Mouse (Mus musculus): ENCODE data around the gene BC034090.

BC034090 gene

GRCm38 (mm10) chr1:155242488-155242745 lies 1.8 kb downstream of the BC034090 start:
- DNase-seq (ENCODE audit: low spot score), result no peak

GRCm38 (mm10) chr1:155241701-155242487 lies 2.4 kb downstream of the BC034090 start:
- DNase-seq (ENCODE audit: low spot score), result peak; percentile 57

DNA sequence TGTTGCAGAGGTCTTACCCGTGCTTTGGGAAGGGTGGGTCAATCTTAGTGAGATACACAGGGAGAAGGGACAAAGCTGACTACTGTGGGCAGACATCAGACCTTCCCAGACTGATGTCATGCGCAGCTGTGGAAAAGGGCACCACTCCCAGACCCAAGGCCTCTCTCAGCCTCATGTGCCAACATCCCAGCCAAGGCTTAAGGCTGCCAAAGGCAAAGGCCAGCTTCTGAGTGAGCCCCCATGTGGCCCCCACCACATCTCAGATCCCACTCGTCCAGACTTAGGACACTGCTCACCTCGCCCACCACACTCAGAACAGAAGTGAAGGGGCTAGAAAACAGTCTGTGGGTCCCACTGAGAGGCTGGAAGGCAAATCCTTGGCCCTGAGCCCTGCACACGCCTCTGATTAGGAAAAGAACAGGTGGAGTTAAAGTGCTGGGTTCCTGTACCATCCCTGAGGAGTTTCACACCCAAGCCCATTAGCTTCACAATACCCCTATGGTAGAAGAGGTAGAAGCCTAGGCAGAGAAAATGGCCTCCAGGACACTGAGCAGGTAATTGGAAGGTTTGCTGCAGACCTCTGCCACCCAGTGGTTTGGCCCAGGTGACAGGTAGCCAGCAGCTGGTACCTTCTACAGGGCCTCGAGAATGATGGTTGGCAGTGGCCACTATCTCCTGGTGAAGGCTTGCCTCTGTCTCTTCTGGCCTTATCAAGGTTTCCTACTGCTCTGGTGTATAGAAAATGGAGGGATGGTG lies 4.1 kb downstream of the BC034090 start:
- no peak for DNase-seq (ENCODE audit: low spot score)

GRCm38 (mm10) chr1:155239169-155239568 lies 5.1 kb downstream of the BC034090 start:
- DNase-seq (ENCODE audit: low spot score), result no peak

DNA sequence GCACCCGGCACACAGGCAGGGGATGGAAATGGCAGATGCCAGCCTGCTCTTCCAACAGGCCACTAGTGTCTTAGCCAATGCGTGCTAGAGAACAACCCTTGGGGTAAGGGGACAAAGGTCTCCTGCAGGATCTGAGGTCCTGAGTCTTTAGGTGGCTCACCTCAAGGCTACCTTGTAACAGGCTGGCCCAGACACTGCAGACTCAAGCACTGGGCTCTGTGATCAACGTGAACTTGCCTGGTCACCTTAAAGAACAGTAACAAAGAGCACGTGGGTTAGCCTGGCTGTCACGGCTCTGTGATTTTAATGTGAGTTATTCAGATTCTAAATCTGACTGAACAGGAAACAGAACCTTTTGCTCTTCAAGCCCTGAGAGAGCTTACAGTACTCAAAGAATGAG lies 6.1 kb downstream of the BC034090 start:
- no peak for DNase-seq (ENCODE audit: low spot score)

GRCm38 (mm10) chr1:155237390-155237789 lies 6.9 kb downstream of the BC034090 start:
- no peak for DNase-seq (ENCODE audit: low spot score)

DNA sequence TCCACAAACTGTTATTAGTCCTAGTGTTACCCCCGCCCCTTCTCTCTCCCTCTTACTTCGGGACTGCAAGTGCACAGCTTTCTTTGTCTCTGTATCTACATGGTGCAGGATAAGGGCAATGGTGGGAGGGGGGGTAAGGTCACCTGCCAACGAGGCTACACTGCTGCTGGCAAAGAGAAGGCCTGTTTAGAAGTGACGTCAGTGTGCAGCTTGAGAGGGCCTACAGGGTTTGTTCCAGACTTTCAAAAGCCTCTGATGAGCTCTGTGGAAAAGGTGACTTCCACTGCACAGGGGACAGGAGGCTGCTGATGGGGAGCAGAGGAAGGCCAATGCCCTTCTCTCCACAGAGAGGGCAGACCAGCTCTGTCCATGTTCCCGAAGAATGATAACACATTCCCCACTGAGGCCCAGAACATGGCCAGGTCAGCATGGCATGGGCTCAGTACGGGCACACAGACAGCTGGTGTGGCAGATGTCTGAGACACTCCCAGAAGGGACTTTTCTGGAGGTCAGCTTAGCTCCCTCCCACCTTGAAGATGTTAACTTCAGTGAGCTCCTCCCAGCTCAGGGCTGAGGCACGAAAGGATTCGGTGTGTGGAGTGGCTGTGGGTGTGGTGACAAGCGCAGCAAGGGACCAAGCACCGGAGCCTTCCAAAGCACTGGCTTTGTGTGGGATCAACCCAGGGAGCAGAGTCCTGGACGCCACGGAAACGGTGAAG lies 7.8 kb downstream of the BC034090 start:
- DNase-seq (ENCODE audit: low spot score), result peak; percentile 49

- DNase-seq (ENCODE audit: low spot score), result no peak
These were observed 8.6 kb downstream of the BC034090 start for GRCm38 (mm10) chr1:155235641-155236040.

GRCm38 (mm10) chr1:155233931-155234607 lies 10.2 kb downstream of the BC034090 start:
- DNase-seq (ENCODE audit: low spot score), result peak; percentile 77

DNA sequence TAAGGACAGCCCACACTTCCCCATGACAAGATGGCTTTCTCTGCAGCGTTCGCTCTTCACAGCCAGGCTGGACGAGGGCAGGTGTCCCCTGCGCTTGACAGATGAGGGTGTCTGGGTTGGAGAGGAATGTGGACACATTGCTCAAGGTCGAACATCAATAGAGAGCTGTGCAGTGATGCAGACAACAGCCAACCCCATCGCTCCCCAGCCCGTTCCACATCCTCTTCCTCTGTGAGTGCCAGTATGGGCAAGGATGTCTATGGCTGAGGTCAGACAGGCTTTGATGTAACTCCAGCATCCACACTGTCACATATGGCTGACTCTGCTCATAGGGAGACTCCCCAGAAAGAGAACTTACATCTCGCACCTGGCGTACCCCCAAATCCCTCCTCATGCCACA lies 10.9 kb downstream of the BC034090 start:
- DNase-seq (ENCODE audit: low spot score), result no peak

DNA sequence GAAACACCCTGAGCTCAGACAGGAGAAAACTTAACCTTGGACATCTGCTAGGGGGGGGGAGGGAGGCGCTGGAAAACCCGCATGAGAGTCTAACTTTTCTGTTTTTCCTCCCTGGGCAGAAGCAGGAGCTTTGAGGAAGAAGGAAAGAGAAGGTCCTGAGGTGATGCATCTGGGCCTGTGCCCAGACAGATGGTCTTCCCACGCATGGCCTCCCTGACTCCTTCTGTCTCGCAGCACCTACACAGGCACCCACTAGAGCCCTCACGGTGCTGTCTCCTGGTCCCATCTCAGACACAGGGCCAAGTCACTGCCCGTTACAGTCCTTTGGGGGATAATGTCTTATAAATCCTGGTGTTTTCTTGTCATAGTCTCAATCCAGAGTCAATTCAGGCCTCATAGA lies 11.5 kb downstream of the BC034090 start:
- DNase-seq (ENCODE audit: low spot score), result no peak

GRCm38 (mm10) chr1:155232385-155232784 lies 11.9 kb downstream of the BC034090 start:
- no peak for DNase-seq (ENCODE audit: low spot score)

DNA sequence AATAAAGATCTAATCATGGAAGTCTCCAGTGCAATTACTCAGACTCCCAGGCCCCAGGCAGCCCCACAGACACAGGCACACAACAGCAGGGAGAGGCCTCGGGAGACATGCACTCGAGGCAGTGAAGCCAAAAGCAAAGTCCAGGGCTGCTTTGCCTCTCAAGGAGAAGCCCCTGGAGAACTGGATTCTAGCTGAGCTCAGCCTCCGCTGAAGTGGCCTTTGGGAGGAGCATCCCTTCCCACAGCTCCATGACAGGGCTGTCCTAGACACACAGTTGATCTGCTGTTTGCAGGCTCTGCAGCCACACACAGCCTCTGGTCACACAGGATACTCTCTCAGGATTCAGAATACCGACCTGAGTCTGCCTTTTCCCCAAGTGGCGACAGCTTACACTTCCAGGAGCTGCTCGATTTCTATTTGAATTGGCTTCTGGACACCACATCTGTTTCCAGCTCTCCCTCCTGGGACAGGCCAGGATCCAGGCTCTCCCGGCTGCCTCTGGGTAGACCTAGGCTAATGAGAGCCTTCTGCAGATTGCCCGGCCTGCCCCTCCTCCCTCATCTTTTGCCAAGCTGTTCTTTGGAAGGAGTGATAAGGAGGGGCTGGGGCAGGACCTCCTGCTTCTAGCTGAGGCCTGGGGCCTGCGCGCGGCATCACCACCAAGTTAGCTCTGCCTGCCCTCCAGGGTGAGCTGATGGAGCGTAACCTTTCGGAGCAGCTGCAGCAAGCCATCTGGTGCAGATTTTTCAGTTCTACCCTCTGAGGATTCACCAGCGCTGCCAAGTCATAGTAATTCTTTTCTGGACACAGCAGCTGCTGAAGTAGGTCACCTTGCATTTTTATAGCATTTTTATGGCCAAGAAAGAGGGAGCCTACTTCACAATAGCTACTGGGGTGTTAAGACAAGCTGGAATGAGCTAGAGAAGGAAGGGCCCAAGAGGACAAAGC lies 14.5 kb downstream of the BC034090 start:
- no peak for DNase-seq (ENCODE audit: low spot score)

DNA sequence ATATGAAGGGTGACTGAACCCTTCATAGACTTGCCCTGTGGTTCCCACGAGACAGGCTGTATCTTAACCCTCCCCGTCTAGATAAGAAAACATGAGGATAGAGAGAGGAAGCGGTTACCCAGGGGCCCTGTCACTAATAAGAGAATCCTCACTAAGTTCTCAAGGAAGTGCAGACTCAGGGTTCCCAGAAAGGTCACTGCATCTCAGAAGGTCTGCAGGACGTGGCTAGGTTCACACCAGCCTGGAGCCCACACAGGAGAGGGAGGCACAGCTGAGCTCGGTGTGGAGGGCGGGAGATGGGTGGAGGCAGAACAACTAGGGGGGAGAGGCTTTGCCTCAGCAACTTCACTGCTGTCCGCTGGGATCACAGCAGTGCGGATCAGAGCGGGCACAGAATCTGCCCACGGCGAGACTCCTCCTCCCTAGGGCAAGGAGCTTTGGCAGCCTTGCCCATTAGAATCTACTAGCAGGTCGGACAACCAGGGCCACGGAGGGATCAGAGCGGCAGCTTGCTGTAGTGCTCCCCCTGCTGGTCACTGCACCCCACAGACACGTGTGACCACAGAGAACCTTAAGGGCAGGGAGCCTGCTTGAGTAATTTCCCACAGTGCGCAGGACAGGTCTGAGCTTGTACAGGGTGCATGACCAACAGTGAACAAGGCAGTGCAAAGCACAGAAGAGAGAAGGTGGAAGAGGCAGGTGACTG lies 20.2 kb downstream of the BC034090 start:
- DNase-seq (ENCODE audit: low spot score), result peak; percentile 94

DNA sequence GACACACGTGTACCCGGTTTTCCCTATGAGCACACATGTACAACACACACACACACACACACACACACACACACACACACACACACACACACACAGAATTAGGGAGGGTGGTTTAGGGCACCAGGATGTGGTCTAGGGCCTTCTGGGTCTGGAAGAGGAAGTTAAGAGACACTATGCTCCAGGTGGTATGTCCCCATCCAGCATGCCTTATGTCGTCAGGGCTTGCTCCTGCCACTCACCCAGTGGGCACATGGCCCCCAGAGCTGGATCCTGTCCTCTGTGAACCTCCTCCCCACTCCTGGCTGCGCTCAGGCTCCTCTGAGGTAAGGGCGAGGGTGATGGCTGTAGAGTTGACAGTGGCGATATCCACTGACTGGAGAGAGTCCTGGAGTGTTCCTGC lies 21.2 kb downstream of the BC034090 start:
- no peak for DNase-seq (ENCODE audit: low spot score)

GRCm38 (mm10) chr1:155222101-155222669 lies 22.1 kb downstream of the BC034090 start:
- peak; percentile 73 for DNase-seq (ENCODE audit: low spot score)

GRCm38 (mm10) chr1:155218924-155219323 lies 25.3 kb downstream of the BC034090 start:
- DNase-seq (ENCODE audit: low spot score), result no peak

GRCm38 (mm10) chr1:155217865-155218541 lies 26.2 kb downstream of the BC034090 start:
- DNase-seq (ENCODE audit: low spot score), result no peak

- no peak for DNase-seq (ENCODE audit: low spot score)
These were observed 27.4 kb downstream of the BC034090 start for GRCm38 (mm10) chr1:155216844-155217243.

DNA sequence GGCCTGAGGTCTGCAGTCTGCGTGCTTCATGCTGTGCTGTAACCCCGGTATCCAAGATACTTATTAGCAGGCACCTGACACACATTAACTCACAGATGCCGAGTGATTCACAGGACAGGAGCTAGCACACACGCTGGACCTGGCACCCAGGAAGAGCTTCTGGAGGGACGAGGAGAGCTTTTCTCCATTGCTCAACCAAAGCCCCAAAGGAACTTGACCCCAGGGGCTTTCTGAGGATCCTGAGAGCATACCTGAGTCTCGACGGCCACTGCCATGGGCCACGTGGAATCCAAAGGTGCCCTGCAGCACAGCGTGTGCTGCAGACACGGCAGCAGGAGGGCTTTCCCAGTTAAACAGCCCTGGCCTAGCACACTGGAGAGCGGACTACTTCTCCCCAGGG lies 27.9 kb downstream of the BC034090 start:
- no peak for DNase-seq (ENCODE audit: low spot score)
